16 mouse cellular contexts compared by ENCODE assay signal in genomic region chr7:24268176-24269155, GRCm38 (mm10). TPM values are rescaled to one million over a fixed set of nuclear protein-coding genes. Genes with fewer than 3 reads are reported as not detected.
DNase-seq lines count a peak whose midpoint lies in the region; ATAC-seq and TF ChIP-seq lines count a peak whose summit lies in the region.
"Had no signal": no experiment of that assay in that cellular context is flagged by ENCODE, and none has a peak within 500 bp of the region (broad histone marks: within the 10 kb centered on the region; RNA-seq: fewer than 3 reads in every experiment).

No protein-coding gene starts in this region.

- H3K36me3 ChIP-seq in forebrain, embryonic 14.5 days (ENCODE audit: control insufficient read depth, insufficient read depth, low read length): peaks cover 1% of the 10 kb centered on the region; the same call in 1 of the 2 replicates
- H3K36me3 ChIP-seq in forebrain, postnatal 0 days (ENCODE audit: insufficient read depth): no peaks in the 10 kb centered on the region
- no peaks in the 10 kb centered on the region for H3K36me3 ChIP-seq in kidney, adult 2 months (ENCODE audit: control insufficient read depth, insufficient read depth, low read length)
- H3K36me3 ChIP-seq: intestine, embryonic 15.5 days had no signal

- TF ChIP-seq POLR2A in kidney, adult 2 months (IDR thresholded peaks at IDR 0.05; ENCODE audit: low read depth, low read length): no peak

- peak; percentile 3 for DNase-seq in forebrain, embryonic 14.5 days (ENCODE audit: low spot score)
- no peak for DNase-seq in forebrain, postnatal 0 days
- peak; percentile 39 for DNase-seq in CD4-positive helper T cell, adult 2 months (ENCODE audit: low read depth, low spot score)
- DNase-seq in R1 (ENCODE audit: low read depth, low spot score): peak; percentile 91
- DNase-seq in thymus, postnatal 0 days (ENCODE audit: low spot score): peak; percentile 42
- no peak for DNase-seq in kidney, adult 2 months
- DNase-seq in spleen, postnatal 14 days (ENCODE audit: low spot score in 2 of 2): no peak
- no peak for DNase-seq in cerebellum, adult 9-10 months
- DNase-seq: cerebellum, adult 8-10 months; gastrocnemius, postnatal 25 days; heart, postnatal 14 days; kidney, postnatal 14 days; right cerebral cortex, postnatal 14 days had no signal

- no peak for TF ChIP-seq CTCF in forebrain, postnatal 0 days (IDR thresholded peaks at IDR 0.05; ENCODE audit: low read depth)
- no peak for TF ChIP-seq CTCF in kidney, adult 2 months (conservative IDR thresholded peaks at IDR 0.05; ENCODE audit: insufficient read depth, insufficient read length, low read depth, low read length)

- H3K4me1 ChIP-seq in forebrain, embryonic 14.5 days (ENCODE audit: control insufficient read depth, insufficient read depth, low read length): peaks cover 3% of the 10 kb centered on the region; the same call in 1 of the 2 replicates
- peaks cover 4% of the 10 kb centered on the region; the same call in 1 of the 2 replicates for H3K4me1 ChIP-seq in forebrain, postnatal 0 days (ENCODE audit: insufficient read depth)
- peaks cover 3% of the 10 kb centered on the region; the same call in 1 of the 2 replicates for H3K4me1 ChIP-seq in kidney, adult 2 months (ENCODE audit: control insufficient read depth, insufficient read depth, low read length)
- H3K4me1 ChIP-seq: intestine, embryonic 15.5 days had no signal

- H3K9me3 ChIP-seq in forebrain, embryonic 14.5 days (replicated peaks; ENCODE audit: control insufficient read depth, low read length): no peaks in the 10 kb centered on the region
- H3K9me3 ChIP-seq in forebrain, postnatal 0 days (ENCODE audit: low read length): no peaks in the 10 kb centered on the region
- H3K9me3 ChIP-seq: heart, embryonic 10.5 days; intestine, embryonic 15.5 days had no signal

- H3K4me2 ChIP-seq in forebrain, embryonic 14.5 days (ENCODE audit: low read length): no peak overlapping the region
- no peak overlapping the region for H3K4me2 ChIP-seq in forebrain, postnatal 0 days (ENCODE audit: low read depth)
- H3K4me2 ChIP-seq: intestine, embryonic 15.5 days had no signal

- H3K27me3 ChIP-seq in forebrain, embryonic 14.5 days (replicated peaks; ENCODE audit: control insufficient read depth, insufficient read depth, low read length): no peaks in the 10 kb centered on the region
- no peaks in the 10 kb centered on the region for H3K27me3 ChIP-seq in forebrain, postnatal 0 days (ENCODE audit: insufficient read depth, low read length)
- no peaks in the 10 kb centered on the region for H3K27me3 ChIP-seq in kidney, adult 2 months (replicated peaks; ENCODE audit: control insufficient read depth, insufficient read depth, low read length)
- H3K27me3 ChIP-seq: intestine, embryonic 15.5 days had no signal

- no peak overlapping the region for H3K27ac ChIP-seq in forebrain, embryonic 14.5 days (ENCODE audit: low read depth, low read length)
- H3K27ac ChIP-seq in forebrain, postnatal 0 days (ENCODE audit: low read depth, low read length): no peak overlapping the region
- no peak overlapping the region for H3K27ac ChIP-seq in kidney, adult 2 months (ENCODE audit: insufficient read depth, low read depth, low read length)
- H3K27ac ChIP-seq: heart, embryonic 10.5 days; intestine, embryonic 15.5 days had no signal

- H3K9ac ChIP-seq in forebrain, embryonic 14.5 days (ENCODE audit: low read length): no peak overlapping the region
- H3K9ac ChIP-seq in forebrain, postnatal 0 days: no peak overlapping the region
- H3K9ac ChIP-seq: intestine, embryonic 15.5 days had no signal

- no peak for ATAC-seq in forebrain, embryonic 14.5 days
- ATAC-seq in forebrain, postnatal 0 days: no peak

- no peak overlapping the region for H3K4me3 ChIP-seq in forebrain, embryonic 14.5 days (ENCODE audit: low read depth, low read length)
- H3K4me3 ChIP-seq in forebrain, postnatal 0 days (ENCODE audit: low read depth, low read length): no peak overlapping the region
- no peak overlapping the region for H3K4me3 ChIP-seq in kidney, adult 2 months (ENCODE audit: insufficient read depth, low read depth, low read length)
- H3K4me3 ChIP-seq: heart, embryonic 10.5 days; intestine, embryonic 15.5 days had no signal

- WGBS in forebrain, embryonic 14.5 days: 63% methylated on average over 24 of the region's 24 CpGs
- WGBS in forebrain, postnatal 0 days: 60% methylated on average over 24 of the region's 24 CpGs
- WGBS in kidney, adult 2 months: 77% methylated on average over 24 of the region's 24 CpGs

RNA-seq across cellular contexts. Expression of gene Zfp93, which starts 1.8 kb away (rescaled TPM):
- polyA plus RNA-seq in forebrain, embryonic 14.5 days (2014; fragmentation: Nextera tagmentation; extraction: Ambion mirVana): 9.4 and 11.0 TPM in 2 replicates
- total RNA-seq in forebrain, postnatal 0 days (2014; rRNA removed): 9.7 and 13.2 TPM in 2 replicates
- 2.0 and 2.4 TPM in 2 replicates for polyA plus RNA-seq in forebrain, postnatal 0 days (2015; fragmentation: Nextera tagmentation; extraction: Ambion mirVana)
- 3.9 and 5.0 TPM in 2 replicates for polyA plus RNA-seq in thymus, postnatal 0 days (2015; fragmentation: Nextera tagmentation; extraction: Ambion mirVana)
- 3.1 and 3.4 TPM in 2 replicates for polyA plus RNA-seq in kidney, adult 2 months (2012; rRNA removed)
- total RNA-seq: MEL had no signal

RNA-seq across cellular contexts. Expression of gene Zfp108, which starts 13.9 kb away (rescaled TPM):
- polyA plus RNA-seq in forebrain, embryonic 14.5 days (2014; fragmentation: Nextera tagmentation; extraction: Ambion mirVana): 4.1 and 6.0 TPM in 2 replicates
- 9.1 and 13.0 TPM in 2 replicates for total RNA-seq in forebrain, postnatal 0 days (2014; rRNA removed)
- 1.9 and 3.1 TPM in 2 replicates for polyA plus RNA-seq in forebrain, postnatal 0 days (2015; fragmentation: Nextera tagmentation; extraction: Ambion mirVana)
- 0.85 and 0.89 TPM in 2 replicates for polyA plus RNA-seq in thymus, postnatal 0 days (2015; fragmentation: Nextera tagmentation; extraction: Ambion mirVana)
- 1.2 and 1.3 TPM in 2 replicates for polyA plus RNA-seq in kidney, adult 2 months (2012; rRNA removed)
- total RNA-seq: MEL had no signal

RNA-seq across cellular contexts. Expression of gene Zfp109, which starts 31.1 kb away (rescaled TPM):
- polyA plus RNA-seq in forebrain, embryonic 14.5 days (2014; fragmentation: Nextera tagmentation; extraction: Ambion mirVana): 2.6 and 3.3 TPM in 2 replicates
- total RNA-seq in forebrain, postnatal 0 days (2014; rRNA removed): 5.4 and 7.4 TPM in 2 replicates
- 1.3 and 2.6 TPM in 2 replicates for polyA plus RNA-seq in forebrain, postnatal 0 days (2015; fragmentation: Nextera tagmentation; extraction: Ambion mirVana)
- 1.7 and 2.4 TPM in 2 replicates for polyA plus RNA-seq in thymus, postnatal 0 days (2015; fragmentation: Nextera tagmentation; extraction: Ambion mirVana)
- 1.9 and 2.3 TPM in 2 replicates for polyA plus RNA-seq in kidney, adult 2 months (2012; rRNA removed)
- total RNA-seq: MEL had no signal

RNA-seq across cellular contexts. Expression of gene Zfp61, which starts 32.6 kb away (rescaled TPM):
- polyA plus RNA-seq in forebrain, embryonic 14.5 days (2014; fragmentation: Nextera tagmentation; extraction: Ambion mirVana): 33.7 and 40.7 TPM in 2 replicates
- total RNA-seq in forebrain, postnatal 0 days (2014; rRNA removed): 32.9 and 34.8 TPM in 2 replicates
- 24.5 and 30.8 TPM in 2 replicates for polyA plus RNA-seq in forebrain, postnatal 0 days (2015; fragmentation: Nextera tagmentation; extraction: Ambion mirVana)
- polyA plus RNA-seq in thymus, postnatal 0 days (2015; fragmentation: Nextera tagmentation; extraction: Ambion mirVana): 26.2 and 26.8 TPM in 2 replicates
- 3.8 and 4.3 TPM in 2 replicates for polyA plus RNA-seq in kidney, adult 2 months (2012; rRNA removed)

RNA-seq across cellular contexts. Expression of gene Zfp94, which starts 48.0 kb away (rescaled TPM):
- polyA plus RNA-seq in forebrain, embryonic 14.5 days (2014; fragmentation: Nextera tagmentation; extraction: Ambion mirVana): 20.5 and 21.6 TPM in 2 replicates
- total RNA-seq in forebrain, postnatal 0 days (2014; rRNA removed): 15.8 and 16.9 TPM in 2 replicates
- polyA plus RNA-seq in forebrain, postnatal 0 days (2015; fragmentation: Nextera tagmentation; extraction: Ambion mirVana): 19.3 and 21.2 TPM in 2 replicates
- 4.6 and 5.5 TPM in 2 replicates for polyA plus RNA-seq in thymus, postnatal 0 days (2015; fragmentation: Nextera tagmentation; extraction: Ambion mirVana)
- 9.4 and 10.5 TPM in 2 replicates for polyA plus RNA-seq in kidney, adult 2 months (2012; rRNA removed)

Comparison
In these comparisons a context has a peak if more than half of its experiments do, and no peak if none do; other contexts are left out.
1. DNase-seq: peak in forebrain, embryonic 14.5 days (single experiment), CD4-positive helper T cell, adult 2 months (single experiment), R1 (single experiment) and thymus, postnatal 0 days (single experiment); none in forebrain, postnatal 0 days (single experiment), kidney, adult 2 months (single experiment), spleen, postnatal 14 days (0 of 2) and cerebellum, adult 9-10 months (single experiment).